Mouse (Mus musculus) hindbrain, embryonic 16.5 days (tissue): Measurements from ENCODE around the gene Atxn3. TPM values are rescaled to one million over a fixed set of nuclear protein-coding genes. Genes with fewer than 3 reads are reported as not detected.

Source experiments
- ATAC-seq: fragments of 200-750 bp; cut with Nextera tagmentation; 2 replicates; pipeline ENCODE4 v1.8.0; 2017; ENCODE audit warnings: moderate TSS enrichment, moderate library complexity
- H3K27ac ChIP-seq: fragments of 300-500 bp; sonication (generic); 2 replicates; pipeline ENCODE4 v1.5.1; 2014; ENCODE audit warnings: low read depth, mild to moderate bottlenecking, control low read depth, low read length, moderate library complexity
- H3K27me3 ChIP-seq: fragments of 300-500 bp; sonication (generic); replicated peaks from 2 replicates; pipeline ENCODE4 v1.6.1; 2014; ENCODE audit warnings: low read length; ENCODE audit not compliant: control insufficient read depth, insufficient read depth
- H3K36me3 ChIP-seq: fragments of 300-500 bp; sonication (generic); 2 replicates; pipeline ENCODE4 v1.6.1; 2014; ENCODE audit warnings: mild to moderate bottlenecking, low read length, moderate library complexity, mixed read lengths; ENCODE audit not compliant: control insufficient read depth, insufficient read depth
- H3K4me1 ChIP-seq: fragments of 300-500 bp; sonication (generic); 2 replicates; pipeline ENCODE4 v1.6.1; 2014; ENCODE audit warnings: low read depth, low read length; ENCODE audit not compliant: control insufficient read depth, insufficient read depth
- H3K4me2 ChIP-seq: fragments of 300-500 bp; sonication (generic); 2 replicates; pipeline ENCODE4 v1.6.1; 2014; ENCODE audit warnings: mild to moderate bottlenecking, low read length, control low read depth, moderate library complexity
- H3K4me3 ChIP-seq: fragments of 300-500 bp; sonication (generic); 2 replicates; pipeline ENCODE4 v1.5.1; 2014; ENCODE audit warnings: mild to moderate bottlenecking, low read length, control low read depth, moderate library complexity
- H3K9ac ChIP-seq: fragments of 300-500 bp; sonication (generic); 2 replicates; pipeline ENCODE4 v1.6.1; 2014; ENCODE audit warnings: low read depth, mild to moderate bottlenecking, control low read depth, low read length, moderate library complexity
- H3K9me3 ChIP-seq: fragments of 300-500 bp; sonication (generic); 2 replicates; pipeline ENCODE4 v1.6.1; 2014; ENCODE audit warnings: mild to moderate bottlenecking, low read length, moderate library complexity; ENCODE audit not compliant: control insufficient read depth
- WGBS: fragments of 180-500 bp; shearing (Covaris S2); extraction: QIAGEN DNeasy Blood & Tissue Kit; methylation state at CpG from one replicate; pipeline ENCODE4 v1.1.7; 2014; 5-methylcytosine and 5-hydroxymethylcytosine counted together
- polyA plus RNA-seq: library from polyadenylated mRNA; unstranded; fragments of >200 nt; fragmentation: Nextera tagmentation; extraction: Ambion mirVana; gene quantifications from 2 replicates; pipeline ENCODE4 v1.2.1, GENCODE M21; 2015

The Atxn3 gene
- 9.0 and 9.7 TPM in 2 replicates for polyA plus RNA-seq

GRCm38 (mm10) chr12:101957942-101958544, at the start of gene Atxn3:
TSS of gene Atxn3 (minus strand) at chr12:101958246.
- peak within 1 kb of the TSS; percentile 96 for H3K4me3 ChIP-seq
- WGBS, result under 1% methylated on average over 51 of the region's 54 CpGs
- peak within 1 kb of the TSS; percentile 81 for H3K27ac ChIP-seq
- H3K36me3 ChIP-seq, result no peaks in the 10 kb centered on the region
- H3K9me3 ChIP-seq, result no peaks in the 10 kb centered on the region
- H3K4me1 ChIP-seq, result peaks cover 9% of the 10 kb centered on the region
- peak within 1 kb of the TSS; percentile 87 for H3K9ac ChIP-seq
- H3K4me2 ChIP-seq, result peak within 1 kb of the TSS; percentile 79
- peak; percentile 99 for ATAC-seq
- no peaks in the 10 kb centered on the region for H3K27me3 ChIP-seq

DNA sequence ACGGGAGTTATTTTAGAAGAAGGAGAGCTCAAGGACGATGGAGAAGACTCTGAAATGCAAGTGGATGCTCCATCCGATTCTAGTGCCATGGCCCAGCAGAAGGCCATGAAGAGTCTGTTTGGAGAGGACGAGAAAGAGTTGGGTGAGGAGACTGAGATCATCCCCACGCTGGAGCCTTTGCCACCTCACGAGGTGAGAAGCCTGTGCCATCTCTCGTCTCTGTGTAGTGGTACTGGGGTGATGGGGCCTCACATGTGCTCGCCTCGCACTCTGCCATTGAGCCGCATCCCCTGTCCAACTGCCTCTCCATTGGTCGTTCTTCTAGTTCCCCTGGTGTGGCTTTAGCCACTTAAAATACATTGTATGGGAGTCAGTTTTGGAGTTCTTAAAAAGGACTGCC, 42.7 kb upstream of the Atxn3 start:
- Histone ChIP-seq H3K27ac (no peak overlapping the region), H3K9me3 (no peaks in the 10 kb centered on the region), H3K4me1 (no peaks in the 10 kb centered on the region), H3K36me3 (peaks cover 29% of the 10 kb centered on the region), H3K27me3 (no peaks in the 10 kb centered on the region), H3K9ac (no peak overlapping the region), H3K4me3 (no peak overlapping the region), H3K4me2 (no peak overlapping the region)
- WGBS, result 93% methylated on average over 11 of the region's 11 CpGs
- ATAC-seq, result no peak

GRCm38 (mm10) chr12:101998929-101999328, 40.9 kb upstream of the Atxn3 start:
- no peaks in the 10 kb centered on the region for H3K4me1 ChIP-seq
- no peak overlapping the region for H3K27ac ChIP-seq
- ATAC-seq, result no peak
- peaks cover 28% of the 10 kb centered on the region for H3K36me3 ChIP-seq
- H3K4me2 ChIP-seq, result no peak overlapping the region
- H3K27me3 ChIP-seq, result no peaks in the 10 kb centered on the region
- 96% methylated on average over 5 of the region's 5 CpGs for WGBS
- H3K4me3 ChIP-seq, result no peak overlapping the region
- H3K9me3 ChIP-seq, result no peaks in the 10 kb centered on the region
- no peak overlapping the region for H3K9ac ChIP-seq

GRCm38 (mm10) chr12:101994576-101995467, 36.8 kb upstream of the Atxn3 start:
- no peak overlapping the region for H3K27ac ChIP-seq
- H3K36me3 ChIP-seq, result peaks cover 46% of the 10 kb centered on the region
- H3K27me3 ChIP-seq, result no peaks in the 10 kb centered on the region
- WGBS, result 96% methylated on average over 8 of the region's 8 CpGs
- H3K4me3 ChIP-seq, result no peak overlapping the region
- H3K9ac ChIP-seq, result no peak overlapping the region
- no peaks in the 10 kb centered on the region for H3K4me1 ChIP-seq
- H3K4me2 ChIP-seq, result no peak overlapping the region
- no peak for ATAC-seq
- no peaks in the 10 kb centered on the region for H3K9me3 ChIP-seq

- Histone ChIP-seq H3K4me3 (no peak overlapping the region), H3K4me2 (no peak overlapping the region), H3K9me3 (no peaks in the 10 kb centered on the region), H3K27ac (no peak overlapping the region), H3K27me3 (no peaks in the 10 kb centered on the region), H3K36me3 (peaks cover 49% of the 10 kb centered on the region), H3K9ac (no peak overlapping the region), H3K4me1 (no peaks in the 10 kb centered on the region)
- 92% methylated on average over 6 of the region's 6 CpGs for WGBS
- ATAC-seq, result no peak
These were observed 29.6 kb upstream of the Atxn3 start for GRCm38 (mm10) chr12:101987659-101988058.

- H3K9ac ChIP-seq, result no peak overlapping the region
- H3K27ac ChIP-seq, result no peak overlapping the region
- H3K9me3 ChIP-seq, result no peaks in the 10 kb centered on the region
- H3K4me2 ChIP-seq, result no peak overlapping the region
- 49% methylated on average over 3 of the region's 3 CpGs for WGBS
- H3K4me1 ChIP-seq, result no peaks in the 10 kb centered on the region
- no peaks in the 10 kb centered on the region for H3K27me3 ChIP-seq
- peaks cover 33% of the 10 kb centered on the region for H3K36me3 ChIP-seq
- no peak overlapping the region for H3K4me3 ChIP-seq
- ATAC-seq, result peak; percentile 60; the same call in 1 of the 2 replicates
These were observed 27.1 kb upstream of the Atxn3 start for GRCm38 (mm10) chr12:101985110-101985509.

GRCm38 (mm10) chr12:101982977-101983376, 24.9 kb upstream of the Atxn3 start:
- Histone ChIP-seq H3K9ac (no peak overlapping the region), H3K27ac (no peak overlapping the region), H3K36me3 (peaks cover 23% of the 10 kb centered on the region), H3K4me1 (no peaks in the 10 kb centered on the region), H3K9me3 (no peaks in the 10 kb centered on the region), H3K4me2 (no peak overlapping the region), H3K27me3 (no peaks in the 10 kb centered on the region), H3K4me3 (no peak overlapping the region)
- no peak for ATAC-seq
- 96% methylated on average over 9 of the region's 9 CpGs for WGBS

- Histone ChIP-seq H3K4me1 (peaks cover 12% of the 10 kb centered on the region), H3K9ac (no peak overlapping the region), H3K27ac (no peak overlapping the region), H3K4me2 (no peak overlapping the region), H3K4me3 (no peak overlapping the region), H3K27me3 (no peaks in the 10 kb centered on the region), H3K36me3 (peaks cover 17% of the 10 kb centered on the region), H3K9me3 (no peaks in the 10 kb centered on the region)
- no peak for ATAC-seq
- 95% methylated on average over 2 of the region's 2 CpGs for WGBS
These were observed 23.5 kb upstream of the Atxn3 start for GRCm38 (mm10) chr12:101981559-101981958.

- no peaks in the 10 kb centered on the region for H3K27me3 ChIP-seq
- ATAC-seq, result no peak
- H3K4me2 ChIP-seq, result no peak overlapping the region
- H3K4me1 ChIP-seq, result peaks cover 13% of the 10 kb centered on the region
- peaks cover 17% of the 10 kb centered on the region for H3K36me3 ChIP-seq
- no peak overlapping the region for H3K9ac ChIP-seq
- WGBS, result 80% methylated on average over 5 of the region's 5 CpGs
- H3K27ac ChIP-seq, result no peak overlapping the region
- H3K9me3 ChIP-seq, result no peaks in the 10 kb centered on the region
- H3K4me3 ChIP-seq, result no peak overlapping the region
These were observed 22.2 kb upstream of the Atxn3 start for GRCm38 (mm10) chr12:101980266-101980665.
